Mouse (Mus musculus) ES-Bruce4 (cell line): ENCODE measurements around the gene Rapgefl1. TPM values are rescaled to one million over a fixed set of nuclear protein-coding genes. Genes with fewer than 3 reads are reported as not detected.

Source experiments
- H3K27ac ChIP-seq: 2 replicates; pipeline ENCODE4 v1.5.1; 2012; ENCODE audit warnings: low read length, inconsistent platforms; ENCODE audit not compliant: insufficient read depth
- H3K27me3 ChIP-seq: 2 replicates; pipeline ENCODE4 v1.6.1; 2012; ENCODE audit warnings: mild to moderate bottlenecking, low read length, inconsistent platforms; ENCODE audit not compliant: control insufficient read depth, poor library complexity, insufficient read depth, severe bottlenecking
- H3K36me3 ChIP-seq: 2 replicates; pipeline ENCODE4 v1.6.1; 2012; ENCODE audit warnings: inconsistent platforms, mild to moderate bottlenecking, low read length, moderate library complexity; ENCODE audit not compliant: control insufficient read depth, poor library complexity, insufficient read depth, severe bottlenecking
- H3K4me1 ChIP-seq: one replicate; pipeline ENCODE4 v1.8.1; 2011; ENCODE audit warnings: low read length; ENCODE audit not compliant: control insufficient read depth, insufficient read depth
- H3K4me3 ChIP-seq: 2 replicates; pipeline ENCODE4 v1.5.1; 2011; ENCODE audit warnings: low read depth, mild to moderate bottlenecking, low read length
- H3K9ac ChIP-seq: 2 replicates; pipeline ENCODE4 v1.6.1; 2012; ENCODE audit warnings: low read depth, mild to moderate bottlenecking, inconsistent platforms; ENCODE audit not compliant: poor library complexity, severe bottlenecking
- H3K9me3 ChIP-seq: replicated peaks from 2 replicates; pipeline ENCODE4 v1.6.1; 2012; ENCODE audit warnings: mild to moderate bottlenecking, low read length, inconsistent platforms; ENCODE audit not compliant: control insufficient read depth, poor library complexity, insufficient read depth, severe bottlenecking
- CTCF ChIP-seq: IDR thresholded peaks from one replicate; pipeline ENCODE4 v1.8.1; 2011; ENCODE audit warnings: low read depth, low read length
- EP300 ChIP-seq: IDR thresholded peaks from 2 replicates; pipeline ENCODE4 v1.6.1; 2011; ENCODE audit warnings: low read depth, low read length; ENCODE audit not compliant: insufficient read depth
- POLR2A ChIP-seq: IDR thresholded peaks from one replicate; pipeline ENCODE4 v1.8.1; 2011; ENCODE audit warnings: low read length; ENCODE audit not compliant: insufficient read depth
- polyA plus RNA-seq: library from polyadenylated mRNA; stranded (reverse); fragments of >200 nt; gene quantifications from 2 replicates; pipeline ENCODE4 v1.2.4, GENCODE M21; 2011; ENCODE audit warnings: low read depth; ENCODE audit not compliant: missing spikeins, insufficient read depth, insufficient read length

Gene Rapgefl1
- polyA plus RNA-seq: 3.5 and 4.0 TPM in 2 replicates

DNA sequence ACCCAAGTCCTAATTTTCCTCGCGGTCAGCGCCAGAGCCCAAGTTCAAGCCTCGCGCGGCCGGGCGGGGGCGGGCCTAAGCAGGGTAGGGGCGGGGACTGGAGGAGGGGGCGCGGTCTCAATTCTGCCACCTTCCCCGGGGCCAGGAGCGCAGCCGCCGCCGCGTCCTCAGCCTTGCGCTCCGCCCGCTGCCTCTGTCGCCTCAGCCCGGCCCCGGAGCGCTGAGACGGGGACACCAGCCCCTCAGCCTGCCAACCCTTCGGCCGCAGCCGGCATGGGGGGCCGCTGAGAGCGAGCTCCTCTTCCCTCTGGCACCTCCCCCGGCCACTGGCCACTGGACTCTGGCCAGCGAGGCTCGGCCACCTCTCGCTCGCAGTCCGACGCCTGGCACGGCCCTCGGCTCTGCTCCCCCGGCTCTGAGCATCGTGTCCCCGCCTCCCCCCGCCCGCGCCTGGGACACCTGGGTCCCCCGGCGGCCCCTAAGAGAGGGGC lies at the start of gene Rapgefl1:
Rapgefl1 (plus strand) TSS at position 135 of the 491 bp plus-strand sequence.
- Histone ChIP-seq H3K27ac (no peak within 1 kb of the TSS), H3K4me1 (no peaks in the 10 kb centered on the region)

DNA sequence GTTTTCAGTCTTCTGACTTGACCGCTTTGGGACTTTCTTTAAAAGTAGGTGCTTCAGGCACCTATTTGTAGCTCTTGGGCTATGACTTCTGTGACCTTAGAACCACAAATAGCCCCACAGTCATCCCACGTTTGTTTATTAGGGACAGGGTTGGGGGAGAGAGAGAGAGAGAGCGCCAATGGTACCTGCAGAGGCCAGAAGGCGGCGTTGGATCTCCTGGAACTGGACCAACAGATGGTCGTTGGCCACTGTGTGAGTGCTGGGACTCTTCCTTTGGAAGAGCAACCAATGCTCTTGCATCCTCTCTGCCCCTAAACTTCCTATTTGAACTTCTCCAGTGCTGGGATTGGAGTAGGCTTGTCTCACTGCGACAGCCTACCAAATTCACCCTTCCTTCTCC lies 49.4 kb upstream of the Rapgefl1 start:
- TF ChIP-seq POLR2A: no peak
- no peak for TF ChIP-seq CTCF
- TF ChIP-seq EP300: no peak
- Histone ChIP-seq H3K36me3 (no peaks in the 10 kb centered on the region), H3K9me3 (no peaks in the 10 kb centered on the region), H3K27ac (peak overlapping the region; percentile 36; the same call in 1 of the 2 replicates), H3K27me3 (no peaks in the 10 kb centered on the region), H3K4me1 (peaks cover 6% of the 10 kb centered on the region), H3K4me3 (no peak overlapping the region), H3K9ac (no peak overlapping the region)

More for the DNA sequence above, at the start of gene Rapgefl1:
- no peak for TF ChIP-seq EP300
- no peak for TF ChIP-seq CTCF
- no peak for TF ChIP-seq POLR2A
- peak within 1 kb of the TSS; percentile 88 for H3K9ac ChIP-seq
- no peaks in the 10 kb centered on the region for H3K9me3 ChIP-seq
- H3K4me3 ChIP-seq: peak within 1 kb of the TSS; percentile 92
- H3K27me3 ChIP-seq: peaks cover 13% of the 10 kb centered on the region
- H3K36me3 ChIP-seq: peaks cover 22% of the 10 kb centered on the region

DNA sequence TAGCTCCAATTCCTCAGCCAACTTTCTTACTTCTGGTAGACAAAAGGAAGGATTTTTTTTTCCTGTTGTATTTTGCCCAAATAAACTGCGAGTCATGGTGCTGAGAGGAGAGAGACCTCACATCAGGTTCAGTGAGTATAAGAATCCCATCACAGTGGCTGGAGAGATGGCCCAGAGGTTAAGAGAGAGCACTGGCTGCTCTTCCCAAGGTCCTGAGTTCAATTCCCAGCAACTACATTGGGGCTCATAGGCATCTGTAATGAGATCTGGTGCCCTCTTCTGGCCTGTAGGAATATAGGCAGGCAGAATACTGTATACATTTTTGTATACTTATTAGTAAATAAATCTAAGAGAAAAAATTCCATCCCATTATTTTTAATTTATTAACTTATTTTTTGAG lies 48.9 kb upstream of the Rapgefl1 start:
- Histone ChIP-seq H3K9me3 (no peaks in the 10 kb centered on the region), H3K4me3 (no peak overlapping the region), H3K36me3 (no peaks in the 10 kb centered on the region), H3K27ac (peak overlapping the region; percentile 36; the same call in 1 of the 2 replicates), H3K4me1 (peaks cover 3% of the 10 kb centered on the region), H3K9ac (no peak overlapping the region), H3K27me3 (no peaks in the 10 kb centered on the region)
- TF ChIP-seq EP300 (no peak), POLR2A (no peak), CTCF (no peak)

GRCm38 (mm10) chr11:98788139-98788538 lies 48.4 kb upstream of the Rapgefl1 start:
- H3K9me3 ChIP-seq: no peaks in the 10 kb centered on the region
- no peak for TF ChIP-seq CTCF
- TF ChIP-seq EP300: no peak
- TF ChIP-seq POLR2A: no peak
- no peaks in the 10 kb centered on the region for H3K36me3 ChIP-seq
- no peak overlapping the region for H3K27ac ChIP-seq
- H3K27me3 ChIP-seq: no peaks in the 10 kb centered on the region
- peaks cover 3% of the 10 kb centered on the region for H3K4me1 ChIP-seq
- H3K9ac ChIP-seq: peak overlapping the region; percentile 69
- no peak overlapping the region for H3K4me3 ChIP-seq

DNA sequence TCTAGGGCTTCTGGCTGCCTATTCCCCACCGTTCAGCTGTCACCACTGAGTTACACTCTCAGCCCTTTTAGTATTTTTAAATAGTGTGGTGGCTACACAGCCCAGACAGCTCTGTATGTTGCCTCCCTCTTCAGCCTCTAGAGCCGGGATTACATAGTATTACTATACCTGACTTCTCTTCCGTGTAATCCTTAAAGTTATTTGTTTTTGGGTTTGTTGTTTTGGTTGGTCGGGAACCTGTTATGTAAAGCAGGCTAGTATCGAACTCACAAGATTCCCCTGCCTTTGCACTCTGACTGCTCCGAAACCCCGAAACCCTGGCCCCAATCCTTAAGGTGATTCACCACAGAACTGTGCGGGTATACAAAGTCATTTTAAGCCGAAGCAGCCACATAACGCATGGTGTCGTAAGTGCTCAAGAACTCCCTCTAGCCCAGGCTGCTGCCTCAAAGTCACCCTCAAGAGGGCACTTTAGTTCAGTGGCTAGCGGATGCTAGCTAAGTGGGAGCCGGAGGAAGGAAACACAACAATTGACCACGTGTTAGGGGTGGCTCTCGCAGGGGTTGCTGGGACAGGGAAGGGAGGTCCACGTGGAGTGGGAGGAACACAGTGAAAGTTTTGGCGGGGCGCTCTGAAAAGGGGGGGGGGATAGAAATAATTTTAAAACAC lies 47.9 kb upstream of the Rapgefl1 start:
- Histone ChIP-seq H3K27me3 (no peaks in the 10 kb centered on the region), H3K9me3 (no peaks in the 10 kb centered on the region), H3K4me1 (peaks cover 3% of the 10 kb centered on the region), H3K36me3 (no peaks in the 10 kb centered on the region), H3K9ac (peak overlapping the region; percentile 69), H3K4me3 (peak overlapping the region; percentile 64), H3K27ac (0 out of 2 replicates have a peak overlapping the region, but pooled peaks have one; percentile 44)
- TF ChIP-seq POLR2A: no peak
- TF ChIP-seq EP300: peak; percentile 71; the same call in 1 of the 2 replicates
- TF ChIP-seq CTCF: peak; percentile 83

- H3K9ac ChIP-seq: peak overlapping the region; percentile 52
- TF ChIP-seq EP300 (no peak), POLR2A (no peak), CTCF (no peak)
- no peaks in the 10 kb centered on the region for H3K9me3 ChIP-seq
- no peak overlapping the region for H3K27ac ChIP-seq
- peaks cover 3% of the 10 kb centered on the region for H3K4me1 ChIP-seq
- H3K4me3 ChIP-seq: peak overlapping the region; percentile 64
- H3K27me3 ChIP-seq: no peaks in the 10 kb centered on the region
- H3K36me3 ChIP-seq: no peaks in the 10 kb centered on the region
These were observed 47.3 kb upstream of the Rapgefl1 start for GRCm38 (mm10) chr11:98789219-98789807.
